Mouse (Mus musculus) frontal cortex, postnatal 10 days (tissue): ENCODE data around the gene Cyp2s1.

Source experiments
- DNase-seq, 2 experiments: peaks; one replicate each; pipeline ENCODE4 v3.0.0; 2022; ENCODE audit warnings: low spot score in 2 of 2, mixed read lengths in 1 of 2

The Cyp2s1 gene

DNA sequence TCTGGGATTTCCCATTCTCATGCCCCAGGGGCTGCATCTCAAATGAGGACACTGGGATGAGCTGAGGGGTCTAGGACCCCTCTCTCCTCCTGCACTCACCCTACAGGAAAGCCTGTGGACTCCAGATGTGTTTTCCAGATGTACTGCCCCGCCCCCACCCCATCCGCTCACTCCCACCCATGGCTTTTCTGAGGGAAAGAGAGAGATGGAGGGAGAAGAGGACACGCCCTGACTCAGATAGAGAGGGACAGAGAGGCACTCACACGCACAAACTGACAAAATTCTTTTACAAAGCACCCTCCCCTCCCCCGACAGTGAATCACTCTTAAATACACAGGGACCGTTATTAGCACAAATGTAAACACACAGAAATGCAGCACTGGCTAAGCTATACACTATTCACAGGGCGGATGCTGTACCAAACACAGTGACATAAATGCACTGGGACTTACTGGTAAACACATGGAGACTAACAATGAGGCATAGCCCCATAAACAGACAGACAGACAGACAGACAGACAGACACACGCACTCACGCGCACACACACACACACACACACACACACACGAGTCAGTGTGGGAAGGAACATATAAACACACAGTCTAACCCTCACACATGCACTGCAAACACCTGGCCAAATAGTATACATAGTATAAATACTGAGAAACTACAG is 34.6 kb downstream of the Cyp2s1 start:
- DNase-seq = no peak

DNA sequence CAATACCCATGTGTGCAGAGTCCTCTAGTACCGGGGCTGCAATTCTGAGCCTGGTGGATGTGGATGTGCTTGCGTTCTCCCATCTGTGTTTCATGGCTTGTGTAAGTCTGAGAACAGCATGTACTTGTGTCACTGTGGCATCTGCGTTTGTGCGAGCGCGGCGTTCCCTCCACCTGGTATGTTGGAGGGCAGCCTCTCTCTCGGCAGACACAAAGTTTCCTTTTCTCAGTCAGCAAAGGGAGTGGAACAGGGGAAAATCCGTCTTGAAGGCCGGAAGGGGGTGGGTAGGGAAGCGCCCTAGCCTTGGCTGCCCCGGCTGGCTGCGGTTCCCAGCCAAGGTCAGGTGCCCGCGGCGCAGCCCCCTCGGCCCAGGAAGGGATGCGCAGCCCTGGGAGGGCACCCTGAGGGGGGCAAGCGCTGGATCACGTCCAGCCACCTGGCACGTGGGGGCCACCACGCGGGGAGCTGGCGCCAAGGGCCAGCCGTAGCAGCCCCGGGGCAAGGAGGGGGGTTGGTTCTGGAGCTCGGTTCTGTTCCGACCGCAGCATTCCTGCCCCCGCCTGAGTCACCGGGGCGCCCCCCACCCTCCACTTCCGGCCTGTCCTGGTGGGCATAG is 35.3 kb downstream of the Cyp2s1 start:
- DNase-seq = peak in 1 of 2 experiments; percentile 37

DNA sequence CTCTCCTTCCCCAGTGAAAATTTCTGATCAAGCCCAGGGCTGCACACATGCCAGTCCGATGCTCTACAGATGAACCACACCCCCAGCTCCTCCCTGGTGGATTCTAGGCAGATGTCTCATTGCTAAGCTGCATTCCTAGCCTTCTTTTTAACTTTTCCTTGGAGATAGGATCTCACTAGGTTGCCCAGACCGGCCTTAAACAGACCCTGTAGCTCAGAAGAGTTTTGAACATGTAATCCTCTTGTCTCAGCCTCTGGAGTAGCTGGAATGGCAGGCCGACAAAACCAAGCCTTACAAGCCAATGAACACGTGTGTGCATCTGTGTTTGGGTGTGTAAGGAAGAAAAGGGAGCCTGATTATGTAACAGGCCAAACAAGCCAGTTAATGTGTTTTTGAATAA is 36.0 kb downstream of the Cyp2s1 start:
- DNase-seq = no peak

DNA sequence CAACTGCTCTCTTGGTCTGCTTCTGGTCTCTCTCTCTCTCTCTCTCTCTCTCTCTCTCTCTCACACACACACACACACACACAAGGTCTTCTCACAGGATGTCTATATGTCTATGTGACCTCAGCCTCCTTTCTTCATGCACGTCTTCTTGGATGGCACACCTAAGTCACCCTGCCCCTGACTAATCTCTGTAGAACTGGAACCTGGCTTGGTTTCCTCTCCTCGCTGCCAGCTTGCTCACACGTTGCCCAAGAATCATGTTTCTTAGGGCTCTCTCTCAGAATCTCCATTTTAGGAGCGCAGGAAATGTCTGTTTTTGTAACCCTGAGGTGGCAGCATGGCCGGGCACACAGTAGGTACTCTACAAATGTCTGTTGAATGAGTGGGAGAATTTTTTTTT is 36.7 kb downstream of the Cyp2s1 start:
- DNase-seq = no peak

DNA sequence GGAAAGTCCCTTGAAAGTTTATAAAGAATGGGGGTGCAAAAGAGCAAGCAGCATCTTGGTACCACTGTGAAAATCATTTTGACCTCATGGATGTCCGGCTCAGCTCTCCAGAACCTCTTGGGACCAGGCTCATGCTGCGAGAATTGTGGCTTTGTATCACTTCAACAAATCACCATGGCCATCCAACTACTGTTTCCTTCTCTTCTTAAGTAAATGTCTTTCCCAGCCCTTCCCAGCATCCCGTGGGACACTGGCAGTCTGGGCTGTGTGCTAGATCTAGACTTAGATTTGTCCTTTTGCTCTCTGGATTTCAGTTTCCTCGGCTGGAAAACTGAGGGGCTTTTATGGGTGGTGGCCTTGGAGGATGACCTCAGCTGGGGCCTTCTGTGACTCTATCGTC is 48.5 kb downstream of the Cyp2s1 start:
- DNase-seq = no peak

DNA sequence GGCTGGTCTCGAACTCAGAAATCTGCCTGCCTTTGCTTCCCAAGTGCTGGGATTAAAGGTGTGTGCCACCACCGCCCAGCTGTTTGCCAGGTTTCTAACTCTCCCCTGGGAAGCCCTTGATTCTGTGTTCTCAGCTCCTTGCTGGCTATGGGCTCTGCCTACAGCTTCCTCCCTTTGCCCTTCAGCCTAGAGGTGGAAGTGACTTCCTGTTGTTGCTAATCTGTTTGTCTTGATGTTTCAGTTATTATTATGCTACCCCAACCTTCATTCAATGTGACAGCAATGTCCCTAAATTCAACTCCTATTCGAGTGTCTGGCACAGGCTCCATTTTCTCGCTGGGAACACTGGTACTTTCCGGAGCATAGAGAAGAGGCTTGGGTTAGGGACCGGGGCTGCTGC is 50.6 kb downstream of the Cyp2s1 start:
- DNase-seq = no peak

DNA sequence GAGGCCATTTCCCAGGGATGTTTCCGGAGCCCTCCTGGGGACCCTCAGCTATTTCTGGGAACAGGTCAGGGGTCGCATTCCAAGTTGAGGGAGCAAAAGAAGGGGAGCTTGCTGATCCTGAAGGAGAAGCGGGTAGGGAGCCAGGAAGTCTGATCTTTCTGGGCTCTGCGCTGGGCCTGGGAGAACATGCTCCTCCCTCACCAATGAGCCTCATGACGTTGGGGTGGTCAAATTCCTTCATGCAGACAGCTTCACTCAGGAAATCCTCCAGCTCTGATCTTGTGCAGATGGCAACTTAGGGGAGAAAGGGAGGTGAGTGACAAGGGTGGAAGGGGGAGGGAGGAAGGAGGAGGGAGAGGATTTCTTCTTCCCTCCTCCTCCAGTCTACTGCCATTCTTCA is 52.5 kb downstream of the Cyp2s1 start:
- DNase-seq = no peak

DNA sequence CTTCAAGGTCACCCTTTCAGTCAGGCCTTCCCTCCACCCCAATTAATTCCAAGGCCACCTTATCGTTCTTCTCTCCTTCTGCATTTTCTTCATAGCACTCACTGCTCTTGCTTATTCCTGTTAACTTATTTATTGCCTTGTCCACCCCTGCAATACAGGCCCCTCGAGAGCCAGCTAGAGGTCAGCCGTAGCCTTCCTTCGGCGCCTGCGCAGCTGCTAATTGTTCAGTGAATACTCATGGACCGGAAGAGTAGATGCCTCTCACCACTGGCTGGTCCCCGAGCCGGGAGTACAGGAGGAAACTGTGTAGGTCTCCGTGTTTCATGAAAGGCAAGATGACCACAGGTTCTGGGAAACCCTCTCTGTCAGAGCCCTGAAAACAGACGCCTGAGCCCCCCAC is 53.0 kb downstream of the Cyp2s1 start:
- no peak for DNase-seq

DNA sequence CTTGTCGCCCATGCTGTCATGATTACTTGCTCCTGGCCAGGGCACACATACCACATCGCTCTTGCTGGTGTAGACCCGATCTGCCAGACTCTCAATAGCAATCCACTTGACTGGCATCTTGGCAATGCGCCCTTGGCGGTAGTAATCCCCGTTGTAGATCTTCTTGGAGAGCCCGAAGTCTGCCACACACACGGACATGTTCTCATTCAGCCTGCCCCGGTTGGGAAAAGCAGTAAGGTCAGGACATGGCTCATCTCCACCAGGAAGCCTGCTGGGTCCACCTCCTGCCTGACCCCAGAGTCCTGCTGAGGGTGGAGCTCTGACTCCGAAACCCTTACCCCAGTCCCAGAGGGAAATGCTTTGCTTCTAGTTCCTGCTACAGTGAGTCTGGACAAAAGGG is 55.4 kb downstream of the Cyp2s1 start:
- DNase-seq = no peak

DNA sequence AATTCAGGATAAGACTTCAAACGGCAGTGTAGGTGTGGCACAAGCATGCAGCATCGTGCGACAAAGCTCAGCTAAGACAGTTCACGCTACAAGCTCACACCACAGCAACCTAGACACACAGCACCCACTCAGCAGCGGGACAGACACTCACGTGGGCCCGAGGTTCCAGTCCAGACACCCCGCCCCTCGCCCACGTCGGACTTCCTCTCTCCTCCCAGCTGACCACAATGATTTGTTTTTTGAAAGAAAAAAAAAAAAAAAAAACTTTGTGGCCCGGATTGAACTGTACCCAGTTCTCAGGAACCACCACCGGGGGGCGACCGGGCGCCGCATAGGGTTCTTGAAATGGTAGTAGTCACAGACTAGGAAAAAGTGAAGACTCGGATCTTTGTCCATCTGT is 60.7 kb downstream of the Cyp2s1 start:
- DNase-seq = peak; percentile 84 to 89

DNA sequence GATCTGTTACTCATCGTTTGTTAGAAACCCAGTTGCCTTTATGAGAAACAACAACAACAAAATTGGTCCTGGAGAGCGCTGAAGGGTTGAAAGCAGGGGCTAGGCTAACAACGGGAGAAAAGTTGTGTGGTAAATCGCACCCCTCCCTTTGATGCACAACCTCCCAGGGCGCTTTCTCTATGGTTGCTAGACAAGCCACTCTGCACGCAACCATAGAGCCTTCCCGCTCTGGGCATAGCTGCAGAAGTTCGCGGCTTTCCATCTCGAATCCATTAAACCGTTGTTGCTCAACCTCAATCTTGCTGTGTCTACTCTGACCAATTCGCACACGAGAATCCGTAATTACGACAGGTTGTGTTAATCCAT is 61.3 kb downstream of the Cyp2s1 start:
- peak; percentile 59 to 65 for DNase-seq

DNA sequence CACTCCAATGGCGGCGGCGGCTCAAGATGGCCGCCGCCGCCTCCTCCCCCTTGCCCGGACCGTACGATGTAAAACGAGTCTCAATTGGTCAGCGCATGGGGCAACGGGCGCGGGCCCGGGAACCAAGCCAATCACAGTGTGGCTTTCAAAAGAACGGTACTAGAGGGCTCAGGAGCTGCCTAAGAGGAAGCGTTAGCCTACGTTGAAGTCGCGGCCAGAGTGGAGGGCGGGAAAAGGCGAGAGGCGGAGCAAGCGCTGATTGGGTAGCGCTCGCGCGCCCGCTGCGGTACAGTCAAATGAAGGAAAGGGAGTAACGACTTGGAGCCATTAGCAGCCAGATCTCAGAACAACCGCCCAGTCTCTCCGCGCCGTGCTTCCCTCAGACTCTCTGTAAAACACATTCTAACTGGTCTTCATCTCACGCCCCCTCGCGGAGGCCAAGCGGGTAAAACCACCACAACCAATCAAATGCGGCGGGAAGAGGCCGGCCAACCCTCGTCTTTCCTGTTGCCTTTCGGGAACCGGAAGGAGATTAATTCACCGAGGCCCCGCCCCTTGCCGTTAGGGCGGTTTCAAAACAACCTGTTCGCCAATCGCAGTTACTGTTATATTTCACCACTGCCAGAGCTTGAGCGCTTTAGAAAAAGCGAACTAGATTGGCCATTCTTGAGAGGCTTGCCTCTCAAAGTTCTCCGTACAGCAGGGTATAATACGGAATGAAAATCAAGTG is 61.8 kb downstream of the Cyp2s1 start, which contains the start of gene Hnrnpul1:
Hnrnpul1 (minus strand) TSS at position 20 of the 730 bp plus-strand sequence.
- DNase-seq = peak; percentile 99

DNA sequence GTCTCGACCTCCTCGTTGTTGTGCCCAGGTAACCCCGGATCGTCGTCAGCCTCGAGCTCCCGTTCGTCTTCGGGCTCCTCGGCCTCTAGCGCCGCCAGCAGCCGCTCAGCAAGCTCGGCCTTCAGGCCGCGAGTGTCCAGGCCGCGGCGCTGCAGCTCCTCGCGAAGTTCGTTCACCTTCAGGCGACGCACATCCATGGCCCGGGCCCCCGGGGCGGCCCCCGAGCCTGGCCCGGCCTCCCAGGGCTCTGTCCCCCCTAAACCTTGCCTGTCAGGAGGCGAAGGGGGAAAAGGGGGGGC is 62.3 kb downstream of the Cyp2s1 start:
- no peak for DNase-seq

DNA sequence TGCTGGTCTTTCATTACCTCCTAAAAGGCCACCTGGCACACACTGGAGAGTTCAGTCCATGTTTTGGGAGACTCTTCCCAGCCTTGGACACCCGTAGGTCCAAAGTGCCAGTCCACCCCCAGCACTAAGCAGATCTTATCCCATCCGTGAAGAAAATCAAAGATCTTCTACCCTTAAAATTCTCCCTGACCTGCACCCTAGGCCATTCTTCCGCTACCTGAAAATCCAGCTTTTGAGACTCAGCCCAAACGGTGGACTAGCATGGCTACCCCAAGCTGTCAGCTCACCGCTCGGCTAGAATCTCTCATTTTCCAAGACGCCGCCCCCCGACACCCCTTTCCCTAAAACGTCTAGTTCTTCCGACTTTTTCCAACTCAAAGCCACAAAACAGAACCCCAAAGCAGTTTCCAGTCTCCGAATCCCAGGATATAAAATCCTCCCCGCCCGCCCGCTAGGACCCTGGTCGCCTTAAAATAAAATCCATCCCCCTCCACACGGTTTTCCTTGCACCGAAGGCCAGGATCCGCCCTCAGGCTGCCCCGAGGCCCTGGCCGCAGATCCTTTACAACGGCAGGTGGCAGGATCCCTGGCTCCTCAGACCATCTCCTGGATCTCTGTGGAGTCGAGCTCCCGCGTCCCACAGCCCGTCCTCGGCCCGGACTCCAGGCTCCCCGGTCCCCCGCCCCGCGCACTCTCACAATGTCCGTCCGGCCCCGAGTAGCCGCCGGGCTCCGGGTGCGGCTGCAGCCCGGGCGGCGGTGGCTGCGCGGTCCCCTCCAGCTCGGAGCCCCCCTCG is 62.9 kb downstream of the Cyp2s1 start:
- no peak for DNase-seq

DNA sequence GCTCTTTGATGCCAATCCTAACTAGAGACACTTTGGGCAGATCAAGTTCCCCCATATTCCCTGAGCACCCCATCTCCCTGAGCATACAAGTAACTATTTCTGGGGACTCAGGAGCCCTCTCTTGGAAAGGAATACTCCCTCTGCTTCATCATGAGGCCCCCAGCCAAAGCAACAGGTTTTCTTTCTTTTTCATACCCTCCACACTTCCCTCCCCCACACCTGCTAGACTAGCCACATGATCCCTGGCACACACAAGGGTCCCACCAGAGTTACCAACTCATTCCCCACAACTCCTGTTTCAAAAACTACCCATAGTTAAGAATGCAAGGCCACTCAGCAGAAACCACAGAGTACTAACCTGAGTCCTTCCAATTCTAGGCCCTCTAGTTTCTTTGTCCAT is 63.6 kb downstream of the Cyp2s1 start:
- DNase-seq = no peak
